Mouse (Mus musculus) hindbrain, embryonic 14.5 days (tissue): Measurements from ENCODE around the gene Acad11. TPM values are rescaled to one million over a fixed set of nuclear protein-coding genes. Genes with fewer than 3 reads are reported as not detected.

Experiments
- ATAC-seq: fragments of 200-750 bp; cut with Nextera tagmentation; 2 replicates; pipeline ENCODE4 v1.8.0; 2017; ENCODE audit warnings: moderate number of reproducible peaks, mild to moderate bottlenecking, moderate TSS enrichment, moderate library complexity; ENCODE audit not compliant: low FRiP score
- DNase-seq: peaks from one replicate; pipeline ENCODE4 v3.0.0-alpha.2; 2015; ENCODE audit warnings: low spot score
- H3K27ac ChIP-seq: fragments of 300-500 bp; sonication (generic); 2 replicates; pipeline ENCODE4 v1.5.1; 2014; ENCODE audit warnings: mild to moderate bottlenecking, moderate library complexity
- H3K27me3 ChIP-seq: fragments of 300-500 bp; sonication (generic); 2 replicates; pipeline ENCODE4 v1.6.1; 2014; ENCODE audit warnings: mild to moderate bottlenecking, low read length, mixed read lengths; ENCODE audit not compliant: control insufficient read depth, insufficient read depth
- H3K36me3 ChIP-seq: fragments of 300-500 bp; sonication (generic); replicated peaks from 2 replicates; pipeline ENCODE4 v1.6.1; 2014; ENCODE audit not compliant: control insufficient read depth, insufficient read depth
- H3K4me1 ChIP-seq: fragments of 300-500 bp; sonication (generic); replicated peaks from 2 replicates; pipeline ENCODE4 v1.6.1; 2014; ENCODE audit warnings: antibody characterized with exemption, low read length, mixed read lengths; ENCODE audit not compliant: control insufficient read depth, insufficient read depth
- H3K4me2 ChIP-seq: fragments of 300-500 bp; sonication (generic); replicated peaks from 2 replicates; pipeline ENCODE4 v1.6.1; 2014; ENCODE audit warnings: mild to moderate bottlenecking, moderate library complexity
- H3K4me3 ChIP-seq: fragments of 300-500 bp; sonication (generic); replicated peaks from 2 replicates; pipeline ENCODE4 v1.5.1; 2014; ENCODE audit warnings: mild to moderate bottlenecking, low read length
- H3K9ac ChIP-seq: fragments of 300-500 bp; sonication (generic); 2 replicates; pipeline ENCODE4 v1.6.1; 2014
- H3K9me3 ChIP-seq: fragments of 300-500 bp; sonication (generic); 2 replicates; pipeline ENCODE4 v1.6.1; 2016; ENCODE audit warnings: low read length; ENCODE audit not compliant: control insufficient read depth
- WGBS: fragments of 180-500 bp; shearing (Covaris S2); extraction: QIAGEN DNeasy Blood & Tissue Kit; methylation state at CpG from one replicate; pipeline ENCODE4 v1.1.7; 2014; 5-methylcytosine and 5-hydroxymethylcytosine counted together
- polyA plus RNA-seq: library from polyadenylated mRNA; unstranded; fragments of >200 nt; fragmentation: Nextera tagmentation; extraction: Ambion mirVana; gene quantifications from 2 replicates; pipeline ENCODE4 v1.2.1, GENCODE M21; 2014

Gene Acad11
- polyA plus RNA-seq, 1 experiment from 2014 or later: 7.6 TPM

GRCm38 (mm10) chr9:104101458-104101857, 38.3 kb downstream of the Acad11 start:
- peaks cover 10% of the 10 kb centered on the region; the same call in 1 of the 2 replicates for H3K36me3 ChIP-seq
- H3K4me3 ChIP-seq: no peak overlapping the region
- H3K4me1 ChIP-seq: no peaks in the 10 kb centered on the region
- H3K4me2 ChIP-seq: no peak overlapping the region
- no peak overlapping the region for H3K9ac ChIP-seq
- ATAC-seq: no peak
- no peak for DNase-seq
- no peaks in the 10 kb centered on the region for H3K9me3 ChIP-seq
- WGBS: 29% methylated on average over 3 of the region's 3 CpGs
- H3K27ac ChIP-seq: no peak overlapping the region
- H3K27me3 ChIP-seq: no peaks in the 10 kb centered on the region

GRCm38 (mm10) chr9:104102301-104102700, 39.1 kb downstream of the Acad11 start:
- no peaks in the 10 kb centered on the region for H3K9me3 ChIP-seq
- H3K4me1 ChIP-seq: no peaks in the 10 kb centered on the region
- no peak overlapping the region for H3K4me2 ChIP-seq
- peaks cover 9% of the 10 kb centered on the region; the same call in 1 of the 2 replicates for H3K36me3 ChIP-seq
- 38% methylated on average over 6 of the region's 6 CpGs for WGBS
- no peak overlapping the region for H3K27ac ChIP-seq
- no peak overlapping the region for H3K4me3 ChIP-seq
- DNase-seq (no peak), ATAC-seq (no peak)
- no peaks in the 10 kb centered on the region for H3K27me3 ChIP-seq
- H3K9ac ChIP-seq: no peak overlapping the region

DNA sequence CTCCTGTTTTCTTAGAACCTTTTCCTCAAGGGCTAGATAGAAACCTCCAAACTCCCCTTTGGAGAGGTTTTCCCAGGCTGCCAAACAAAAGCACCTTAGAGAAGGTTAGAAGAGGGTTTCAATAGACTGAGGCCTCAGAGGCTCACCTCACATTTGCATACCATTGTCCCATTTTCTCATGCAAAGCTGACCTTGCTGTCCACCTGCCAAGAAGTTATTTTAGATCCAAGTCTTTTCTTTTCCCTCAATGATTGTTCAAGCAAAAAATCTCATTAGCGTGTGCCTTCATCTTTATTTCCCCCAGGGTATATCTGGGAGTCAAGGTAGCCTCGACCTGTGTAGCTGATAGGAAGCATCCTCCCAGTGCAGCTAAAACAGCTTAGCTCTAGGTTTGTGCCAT, 39.7 kb downstream of the Acad11 start:
- H3K36me3 ChIP-seq: peaks cover 7% of the 10 kb centered on the region; the same call in 1 of the 2 replicates
- no peak for ATAC-seq
- no peaks in the 10 kb centered on the region for H3K27me3 ChIP-seq
- H3K9ac ChIP-seq: no peak overlapping the region
- no peak overlapping the region for H3K4me2 ChIP-seq
- 34% methylated on average over 2 of the region's 2 CpGs for WGBS
- no peak overlapping the region for H3K27ac ChIP-seq
- H3K9me3 ChIP-seq: no peaks in the 10 kb centered on the region
- DNase-seq: no peak
- no peaks in the 10 kb centered on the region for H3K4me1 ChIP-seq
- H3K4me3 ChIP-seq: no peak overlapping the region

DNA sequence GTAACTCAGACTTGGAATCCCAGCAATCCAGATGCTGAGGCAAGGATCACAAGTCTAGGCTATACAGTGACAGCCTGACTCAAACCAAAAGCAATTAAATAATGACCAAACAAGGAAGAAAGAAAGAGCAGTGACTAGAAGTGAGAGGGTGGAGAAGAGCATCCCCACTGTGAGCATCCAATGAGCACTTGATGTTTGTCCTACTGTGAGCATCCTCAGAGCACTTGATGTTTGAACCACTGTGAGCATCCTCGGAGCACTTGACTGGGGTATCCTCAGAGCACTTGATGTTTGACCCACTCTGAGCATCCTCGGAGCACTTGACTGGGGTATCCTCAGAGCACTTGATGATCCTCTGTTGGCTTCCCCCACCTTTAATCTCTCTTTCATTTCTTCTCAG, 41.8 kb downstream of the Acad11 start:
- H3K27me3 ChIP-seq: no peaks in the 10 kb centered on the region
- no peaks in the 10 kb centered on the region for H3K36me3 ChIP-seq
- DNase-seq: no peak
- no peak overlapping the region for H3K9ac ChIP-seq
- no peak overlapping the region for H3K4me3 ChIP-seq
- no peaks in the 10 kb centered on the region for H3K4me1 ChIP-seq
- H3K9me3 ChIP-seq: no peaks in the 10 kb centered on the region
- 88% methylated on average over 2 of the region's 2 CpGs for WGBS
- no peak overlapping the region for H3K27ac ChIP-seq
- ATAC-seq: no peak
- no peak overlapping the region for H3K4me2 ChIP-seq

DNA sequence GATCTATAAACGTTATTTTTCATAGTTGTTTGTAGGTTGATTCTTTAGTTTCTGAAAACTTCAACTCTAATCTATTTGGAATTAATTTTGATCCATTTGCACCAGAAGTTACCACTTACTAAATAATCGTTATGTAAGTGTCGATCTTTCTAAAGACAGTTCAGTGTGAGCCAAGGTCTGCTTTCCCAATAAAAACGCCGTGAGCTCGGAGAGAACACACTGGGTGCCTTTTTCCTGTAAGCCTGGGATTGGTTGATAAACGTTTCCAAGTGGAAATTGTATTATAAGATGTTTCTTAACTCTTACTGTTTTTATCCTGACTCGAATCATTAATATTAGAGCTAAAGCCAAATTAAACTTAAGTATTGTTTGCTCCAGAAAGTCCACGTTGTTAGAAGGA, 43.8 kb downstream of the Acad11 start:
- ATAC-seq (no peak), DNase-seq (no peak)
- Histone ChIP-seq H3K36me3 (no peaks in the 10 kb centered on the region), H3K4me3 (no peak overlapping the region), H3K4me2 (no peak overlapping the region), H3K4me1 (no peaks in the 10 kb centered on the region), H3K27ac (no peak overlapping the region), H3K9me3 (0 out of 2 replicates have a peak, but pooled peaks cover 3% of the 10 kb centered on the region), H3K9ac (no peak overlapping the region), H3K27me3 (no peaks in the 10 kb centered on the region)
- 89% methylated on average over 9 of the region's 9 CpGs for WGBS

DNA sequence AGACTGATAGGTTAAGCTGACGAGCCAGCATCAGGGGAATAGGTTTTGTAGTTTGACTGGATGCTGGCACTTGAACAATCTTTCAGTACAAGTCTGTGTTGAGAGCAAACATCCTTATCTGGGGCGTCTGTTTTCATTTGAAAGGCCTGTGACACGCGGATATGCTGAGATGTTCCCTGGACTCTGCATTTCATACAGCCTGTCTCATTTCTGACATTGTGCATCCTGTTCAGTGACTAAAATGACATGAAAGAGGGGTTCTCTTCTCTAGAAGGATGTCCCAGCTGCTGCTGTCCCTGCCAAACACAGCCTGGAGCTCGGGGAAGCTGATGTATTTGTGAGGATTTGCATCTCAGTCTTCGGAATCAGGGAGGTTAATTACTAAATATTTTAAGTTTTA, 44.3 kb downstream of the Acad11 start:
- no peak overlapping the region for H3K9ac ChIP-seq
- H3K36me3 ChIP-seq: no peaks in the 10 kb centered on the region
- no peak overlapping the region for H3K4me3 ChIP-seq
- no peak overlapping the region for H3K27ac ChIP-seq
- no peaks in the 10 kb centered on the region for H3K27me3 ChIP-seq
- no peak for ATAC-seq
- DNase-seq: no peak
- 0 out of 2 replicates have a peak, but pooled peaks cover 3% of the 10 kb centered on the region for H3K9me3 ChIP-seq
- 84% methylated on average over 6 of the region's 6 CpGs for WGBS
- no peaks in the 10 kb centered on the region for H3K4me1 ChIP-seq
- no peak overlapping the region for H3K4me2 ChIP-seq

GRCm38 (mm10) chr9:104108571-104109143, 45.5 kb downstream of the Acad11 start:
- no peaks in the 10 kb centered on the region for H3K27me3 ChIP-seq
- 71% methylated on average over 2 of the region's 2 CpGs for WGBS
- H3K9ac ChIP-seq: no peak overlapping the region
- no peak overlapping the region for H3K4me2 ChIP-seq
- 0 out of 2 replicates have a peak, but pooled peaks cover 3% of the 10 kb centered on the region for H3K9me3 ChIP-seq
- DNase-seq (no peak), ATAC-seq (no peak)
- no peaks in the 10 kb centered on the region for H3K36me3 ChIP-seq
- H3K27ac ChIP-seq: no peak overlapping the region
- H3K4me1 ChIP-seq: no peaks in the 10 kb centered on the region
- no peak overlapping the region for H3K4me3 ChIP-seq

- Histone ChIP-seq H3K9me3 (0 out of 2 replicates have a peak, but pooled peaks cover 3% of the 10 kb centered on the region), H3K27ac (no peak overlapping the region), H3K27me3 (no peaks in the 10 kb centered on the region), H3K36me3 (no peaks in the 10 kb centered on the region), H3K4me3 (no peak overlapping the region), H3K4me2 (no peak overlapping the region), H3K4me1 (no peaks in the 10 kb centered on the region), H3K9ac (no peak overlapping the region)
- WGBS: 88% methylated on average over 5 of the region's 5 CpGs
- no peak for DNase-seq
- ATAC-seq: no peak
Measured at GRCm38 (mm10) chr9:104109151-104109550, 46.0 kb downstream of the Acad11 start.

DNA sequence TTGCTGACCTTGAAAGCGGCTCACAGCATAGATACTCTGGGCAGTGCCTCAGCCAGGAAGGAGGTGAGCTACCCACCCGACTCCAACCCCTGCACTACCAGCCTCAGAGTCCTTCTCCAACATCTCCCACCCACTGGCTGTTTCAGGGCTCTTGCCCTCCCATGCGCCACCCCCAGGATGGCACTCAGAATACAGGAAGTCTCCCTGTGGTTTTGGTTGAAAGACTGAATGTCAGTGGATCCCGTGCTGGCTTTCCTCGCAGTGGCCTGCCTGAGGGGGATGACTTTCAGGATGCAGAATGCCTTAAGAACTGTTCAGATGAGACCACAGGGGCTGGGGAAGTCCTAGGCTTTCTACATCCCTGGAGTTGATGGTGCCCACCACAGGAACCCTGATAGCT, 59.9 kb downstream of the Acad11 start:
- no peak overlapping the region for H3K4me3 ChIP-seq
- no peaks in the 10 kb centered on the region for H3K4me1 ChIP-seq
- no peaks in the 10 kb centered on the region for H3K27me3 ChIP-seq
- H3K36me3 ChIP-seq: no peaks in the 10 kb centered on the region
- WGBS: 77% methylated on average over 5 of the region's 5 CpGs
- DNase-seq (no peak), ATAC-seq (no peak)
- H3K4me2 ChIP-seq: no peak overlapping the region
- H3K9me3 ChIP-seq: no peaks in the 10 kb centered on the region
- H3K9ac ChIP-seq: no peak overlapping the region
- H3K27ac ChIP-seq: 0 out of 2 replicates have a peak overlapping the region, but pooled peaks have one; percentile 2

DNA sequence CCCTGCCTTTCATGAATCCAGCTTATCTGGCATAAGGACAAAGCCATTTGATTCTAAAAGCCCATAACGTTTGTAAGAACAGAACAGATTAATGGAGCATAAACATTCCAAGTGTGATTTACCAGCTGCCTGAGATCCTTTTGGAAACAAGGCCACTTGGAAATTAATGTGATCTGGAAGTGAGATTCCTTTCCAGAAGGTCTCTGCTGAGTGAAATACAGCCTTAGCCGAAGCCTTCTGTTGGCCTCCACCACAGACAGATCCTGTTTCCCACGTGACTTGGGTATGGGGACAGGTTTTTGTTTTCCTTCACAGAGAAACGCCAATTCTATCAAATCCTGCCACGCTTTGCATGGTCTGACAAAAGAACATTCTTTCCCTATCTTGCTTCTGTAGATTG, 60.4 kb downstream of the Acad11 start:
- Histone ChIP-seq H3K27ac (peak overlapping the region; percentile 23; the same call in 1 of the 2 replicates), H3K36me3 (no peaks in the 10 kb centered on the region), H3K4me3 (no peak overlapping the region), H3K4me2 (no peak overlapping the region), H3K27me3 (no peaks in the 10 kb centered on the region), H3K9me3 (no peaks in the 10 kb centered on the region), H3K9ac (no peak overlapping the region), H3K4me1 (no peaks in the 10 kb centered on the region)
- ATAC-seq (no peak), DNase-seq (no peak)
- 40% methylated on average over 5 of the region's 5 CpGs for WGBS
